Mouse (Mus musculus): Measurements from ENCODE around the gene Rhbdf1. TPM values are rescaled to one million over a fixed set of nuclear protein-coding genes. Genes with fewer than 3 reads are reported as not detected.

The Rhbdf1 gene
- 5.8 and 6.2 TPM in 2 replicates for polyA plus RNA-seq (2012; rRNA removed)
- polyA plus RNA-seq (2014; fragmentation: Nextera tagmentation; extraction: Ambion mirVana): 3.0 and 4.4 TPM in 2 replicates

DNA sequence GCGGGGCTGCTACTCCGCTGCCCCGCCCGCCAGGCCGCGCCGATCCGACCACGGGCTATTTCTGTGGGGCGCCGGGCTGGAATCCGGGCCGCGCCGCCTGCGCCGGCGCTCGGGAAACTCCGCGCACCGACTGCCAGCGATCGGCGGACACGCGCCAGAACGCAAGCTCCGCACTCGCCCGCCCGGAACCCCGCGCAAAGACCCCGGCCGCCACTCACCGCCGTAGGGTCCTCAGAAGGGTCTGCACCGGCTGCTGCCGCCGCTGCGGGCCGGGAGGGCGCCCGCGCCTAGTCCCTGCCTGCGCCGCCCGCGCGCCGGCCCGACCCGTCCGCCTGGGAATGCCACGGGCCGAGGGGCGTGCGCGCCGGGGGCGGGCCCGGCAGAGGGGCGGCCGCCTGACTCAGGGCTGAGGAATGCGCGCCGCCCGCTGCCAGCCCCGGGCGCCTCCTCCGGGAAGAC lies at the start of gene Rhbdf1:
Gene Rhbdf1, minus strand, starts transcription at position 350 of the 459 bp plus-strand sequence.
- H3K9ac ChIP-seq (replicated peaks): peak within 1 kb of the TSS; percentile 37
- H3K4me3 ChIP-seq (ENCODE audit: insufficient read depth in 1 of 2, low read depth in 2 of 2, low read length in 2 of 2): peak within 1 kb of the TSS; percentile 37 to 59
- TF ChIP-seq EP300 (IDR thresholded peaks at IDR 0.05; ENCODE audit: low read depth) (no peak), CTCF (IDR thresholded peaks at IDR 0.05; ENCODE audit: low read depth) (no peak)
- H3K9me3 ChIP-seq (ENCODE audit: control insufficient read depth, low read length): no peaks in the 10 kb centered on the region
- H3K4me1 ChIP-seq (replicated peaks; ENCODE audit: control insufficient read depth in 2 of 2, insufficient read depth in 2 of 2, low read length in 1 of 2): peaks cover 11 to 22% of the 10 kb centered on the region in 2 experiments
- no peak for DNase-seq (ENCODE audit: low read depth in 3 of 3, low spot score in 3 of 3)
- no peak for ATAC-seq (ENCODE audit: insufficient read depth)
- under 1% methylated on average over 70 of the region's 72 CpGs for WGBS (ENCODE audit: insufficient replicate concordance)
- no peaks in the 10 kb centered on the region for H3K36me3 ChIP-seq (replicated peaks; ENCODE audit: control insufficient read depth, insufficient read depth, low read depth)
- H3K27me3 ChIP-seq (ENCODE audit: control insufficient read depth, insufficient read depth, low read length): peaks cover 67% of the 10 kb centered on the region
- no peak within 1 kb of the TSS for H3K27ac ChIP-seq
- peak within 1 kb of the TSS; percentile 62 for H3K4me2 ChIP-seq (ENCODE audit: low read depth)

- H3K27me3 ChIP-seq (ENCODE audit: control insufficient read depth, insufficient read depth, low read length): no peaks in the 10 kb centered on the region
- peak overlapping the region; percentile 72 for H3K27ac ChIP-seq
- H3K4me1 ChIP-seq (replicated peaks; ENCODE audit: control insufficient read depth in 2 of 2, insufficient read depth in 2 of 2, low read length in 1 of 2): peaks cover 49 to 55% of the 10 kb centered on the region in 2 experiments
- H3K9me3 ChIP-seq (ENCODE audit: control insufficient read depth, low read length): no peaks in the 10 kb centered on the region
- H3K4me3 ChIP-seq (ENCODE audit: insufficient read depth in 1 of 2, low read depth in 2 of 2, low read length in 2 of 2): no peak overlapping the region
- 30% methylated on average over 4 of the region's 4 CpGs for WGBS (ENCODE audit: insufficient replicate concordance)
- H3K9ac ChIP-seq (replicated peaks): no peak overlapping the region
- no peak for ATAC-seq (ENCODE audit: insufficient read depth)
- no peak overlapping the region for H3K4me2 ChIP-seq (ENCODE audit: low read depth)
- TF ChIP-seq CTCF (IDR thresholded peaks at IDR 0.05; ENCODE audit: low read depth) (no peak), EP300 (IDR thresholded peaks at IDR 0.05; ENCODE audit: low read depth) (no peak)
- no peak for DNase-seq (ENCODE audit: low read depth in 3 of 3, low spot score in 3 of 3)
- H3K36me3 ChIP-seq (replicated peaks; ENCODE audit: control insufficient read depth, insufficient read depth, low read depth): no peaks in the 10 kb centered on the region
These were observed 49.1 kb upstream of the Rhbdf1 start for GRCm38 (mm10) chr11:32271178-32271577.

- Histone ChIP-seq H3K4me3 (ENCODE audit: insufficient read depth in 1 of 2, low read depth in 2 of 2, low read length in 2 of 2) (peak overlapping the region; percentile 35 to 83), H3K27ac (peak overlapping the region; percentile 95)
- DNase-seq (ENCODE audit: low read depth in 3 of 3, low spot score in 3 of 3): peak; percentile 87 to 89 (median 88)
These were observed 46.9 kb upstream of the Rhbdf1 start for GRCm38 (mm10) chr11:32268952-32269351.

DNA sequence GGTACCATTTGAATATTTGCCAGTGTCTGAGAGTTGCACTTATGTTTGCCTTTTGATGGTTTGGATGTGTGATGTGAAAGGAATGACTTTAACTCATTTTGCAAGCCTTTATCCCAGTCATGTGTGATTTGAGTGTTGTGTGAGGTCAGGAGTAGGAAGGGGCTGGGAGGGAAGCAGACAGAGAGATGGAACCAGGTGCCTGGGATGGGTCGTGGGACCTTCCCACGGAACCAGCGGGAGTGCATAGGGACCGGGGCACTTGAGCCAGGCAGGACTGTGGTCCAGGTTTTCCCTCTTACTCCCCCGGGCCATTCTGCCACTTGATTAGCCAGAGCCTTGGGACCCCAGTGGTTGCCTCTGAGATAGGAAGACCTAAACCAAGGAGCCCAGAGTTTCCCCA lies 45.9 kb upstream of the Rhbdf1 start:
- Histone ChIP-seq H3K4me3 (ENCODE audit: insufficient read depth in 1 of 2, low read depth in 2 of 2, low read length in 2 of 2) (peak overlapping the region; percentile 75 to 83), H3K4me2 (ENCODE audit: low read depth) (peak overlapping the region; percentile 83), H3K27me3 (ENCODE audit: control insufficient read depth, insufficient read depth, low read length) (no peaks in the 10 kb centered on the region), H3K9me3 (ENCODE audit: control insufficient read depth, low read length) (no peaks in the 10 kb centered on the region), H3K27ac (peak overlapping the region; percentile 95), H3K36me3 (replicated peaks; ENCODE audit: control insufficient read depth, insufficient read depth, low read depth) (no peaks in the 10 kb centered on the region; the same call in 1 of the 2 replicates), H3K9ac (replicated peaks) (peak overlapping the region; percentile 96), H3K4me1 (replicated peaks; ENCODE audit: control insufficient read depth in 2 of 2, insufficient read depth in 2 of 2, low read length in 1 of 2) (peaks cover 70 to 72% of the 10 kb centered on the region in 2 experiments)
- no peak for TF ChIP-seq EP300 (IDR thresholded peaks at IDR 0.05; ENCODE audit: low read depth)
- TF ChIP-seq CTCF (IDR thresholded peaks at IDR 0.05; ENCODE audit: low read depth): no peak
- DNase-seq (ENCODE audit: low read depth in 3 of 3, low spot score in 3 of 3) (no peak), ATAC-seq (ENCODE audit: insufficient read depth) (peak; percentile 14; the same call in 1 of the 2 replicates)
- WGBS (ENCODE audit: insufficient replicate concordance): 21% methylated on average over 5 of the region's 5 CpGs

More at GRCm38 (mm10) chr11:32268952-32269351, 46.9 kb upstream of the Rhbdf1 start:
- peak; percentile 94 for TF ChIP-seq EP300 (IDR thresholded peaks at IDR 0.05; ENCODE audit: low read depth)
- no peak for TF ChIP-seq CTCF (IDR thresholded peaks at IDR 0.05; ENCODE audit: low read depth)
- Histone ChIP-seq H3K4me2 (ENCODE audit: low read depth) (peak overlapping the region; percentile 83), H3K9me3 (ENCODE audit: control insufficient read depth, low read length) (no peaks in the 10 kb centered on the region), H3K4me1 (replicated peaks; ENCODE audit: control insufficient read depth in 2 of 2, insufficient read depth in 2 of 2, low read length in 1 of 2) (peaks cover 61 to 65% of the 10 kb centered on the region in 2 experiments), H3K27me3 (ENCODE audit: control insufficient read depth, insufficient read depth, low read length) (no peaks in the 10 kb centered on the region), H3K36me3 (replicated peaks; ENCODE audit: control insufficient read depth, insufficient read depth, low read depth) (no peaks in the 10 kb centered on the region; the same call in 1 of the 2 replicates), H3K9ac (replicated peaks) (peak overlapping the region; percentile 96)
- ATAC-seq (ENCODE audit: insufficient read depth): peak; percentile 86
- WGBS (ENCODE audit: insufficient replicate concordance): 14% methylated on average over 5 of the region's 5 CpGs

DNA sequence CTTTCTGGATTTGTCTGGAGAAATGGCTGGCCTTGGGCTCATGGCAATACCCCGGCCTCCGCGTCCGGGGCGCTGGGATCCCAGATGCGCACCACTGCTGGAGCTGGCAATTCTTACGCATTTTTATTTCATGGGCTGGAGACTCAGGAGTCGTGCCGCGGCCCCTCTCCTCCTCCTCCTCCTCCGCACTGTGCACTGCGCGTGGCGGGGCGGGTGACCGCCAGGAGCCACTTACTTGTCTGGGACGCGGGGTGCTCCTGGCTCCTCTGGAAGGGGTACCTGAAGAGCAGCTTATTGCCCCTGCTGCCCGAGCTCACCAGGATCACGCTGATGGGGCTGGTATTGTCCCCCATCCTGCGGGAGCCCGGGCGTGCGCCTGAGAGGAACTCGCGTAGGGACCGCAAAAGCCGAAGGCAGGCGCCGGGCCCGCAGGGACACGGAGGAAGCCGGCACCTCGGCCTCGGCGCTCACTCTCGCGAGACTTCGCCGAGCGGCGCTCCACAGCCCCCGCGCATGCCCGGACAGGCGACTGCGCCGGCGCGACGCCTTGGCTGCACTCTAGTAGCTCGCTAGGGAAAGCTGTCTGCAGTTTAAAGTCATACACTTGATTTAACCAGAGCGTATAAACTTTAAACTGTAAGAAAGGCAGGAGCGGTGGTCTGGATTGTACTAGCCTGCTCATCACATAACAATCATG lies 45.2 kb upstream of the Rhbdf1 start, which contains the start of gene Nprl3:
Gene Nprl3, minus strand, starts transcription at position 520 of the 697 bp plus-strand sequence.
- peak; percentile 77 for ATAC-seq (ENCODE audit: insufficient read depth)
- under 1% methylated on average over 54 of the region's 54 CpGs for WGBS (ENCODE audit: insufficient replicate concordance)
- H3K27ac ChIP-seq: peak within 1 kb of the TSS; percentile 95
- peaks cover 4% of the 10 kb centered on the region; the same call in 1 of the 2 replicates for H3K36me3 ChIP-seq (replicated peaks; ENCODE audit: control insufficient read depth, insufficient read depth, low read depth)
- peak; percentile 84 to 89 (median 85) for DNase-seq (ENCODE audit: low read depth in 3 of 3, low spot score in 3 of 3)
- peaks cover 73 to 78% of the 10 kb centered on the region in 2 experiments for H3K4me1 ChIP-seq (replicated peaks; ENCODE audit: control insufficient read depth in 2 of 2, insufficient read depth in 2 of 2, low read length in 1 of 2)
- peak within 1 kb of the TSS; percentile 96 for H3K9ac ChIP-seq (replicated peaks)
- H3K4me3 ChIP-seq (ENCODE audit: insufficient read depth in 1 of 2, low read depth in 2 of 2, low read length in 2 of 2): peak within 1 kb of the TSS; percentile 75 to 83
- H3K9me3 ChIP-seq (ENCODE audit: control insufficient read depth, low read length): no peaks in the 10 kb centered on the region
- TF ChIP-seq CTCF (IDR thresholded peaks at IDR 0.05; ENCODE audit: low read depth) (no peak; the same call in 1 of the 2 replicates), EP300 (IDR thresholded peaks at IDR 0.05; ENCODE audit: low read depth) (peak; percentile 52; the same call in 1 of the 2 replicates)
- no peaks in the 10 kb centered on the region for H3K27me3 ChIP-seq (ENCODE audit: control insufficient read depth, insufficient read depth, low read length)
- peak within 1 kb of the TSS; percentile 83 for H3K4me2 ChIP-seq (ENCODE audit: low read depth)
